Mouse (Mus musculus) myocyte (in vitro differentiated cells): ENCODE measurements around the gene Alkal2. TPM values are rescaled to one million over a fixed set of nuclear protein-coding genes. Genes with fewer than 3 reads are reported as not detected.

Experiments
- H3K27me3 ChIP-seq: one replicate; pipeline ENCODE4 v1.6.1; 2011; ENCODE audit not compliant: control insufficient read depth, insufficient read depth, insufficient read length
- H3K36me3 ChIP-seq: one replicate; pipeline ENCODE4 v1.6.1; 2011; ENCODE audit not compliant: control insufficient read depth, insufficient read depth
- H3K4me2 ChIP-seq: one replicate; pipeline ENCODE4 v1.6.1; 2011; ENCODE audit warnings: low read depth, control low read depth
- H3K4me3 ChIP-seq: one replicate; pipeline ENCODE4 v1.5.1; 2011; ENCODE audit warnings: mild to moderate bottlenecking, control low read depth, moderate library complexity
- H3K79me2 ChIP-seq: one replicate; pipeline ENCODE4 v1.6.1; 2011; ENCODE audit not compliant: control insufficient read depth, insufficient read depth
- H3ac ChIP-seq: one replicate; pipeline ENCODE4 v1.6.1; 2011; ENCODE audit not compliant: control insufficient read depth, insufficient read length
- CEBPB ChIP-seq: IDR thresholded peaks from 2 replicates; pipeline ENCODE4 v1.6.1; 2011; ENCODE audit warnings: mild to moderate bottlenecking, moderate library complexity; ENCODE audit not compliant: poor library complexity, insufficient read depth, severe bottlenecking
- E2F4 ChIP-seq: IDR thresholded peaks from one replicate; pipeline ENCODE4 v1.6.1; 2011; ENCODE audit warnings: mild to moderate bottlenecking, control low read depth, moderate library complexity; ENCODE audit not compliant: insufficient read depth
- MAX ChIP-seq: IDR thresholded peaks from one replicate; pipeline ENCODE4 v1.6.1; 2011; ENCODE audit warnings: low read depth, mild to moderate bottlenecking, control low read depth
- MYOD1 ChIP-seq, 3 experiments: IDR thresholded peaks; one replicate each; pipeline ENCODE4 v1.6.1; 2011; ENCODE audit warnings: control low read depth in 2 of 3, low read depth in 2 of 3, mild to moderate bottlenecking in 2 of 3, moderate library complexity in 1 of 3; ENCODE audit not compliant: insufficient read length in 2 of 3, control insufficient read depth in 1 of 3
- MYOG ChIP-seq, 3 experiments: IDR thresholded peaks; one replicate each; pipeline ENCODE4 v1.6.1; 2011; ENCODE audit warnings: control low read depth in 2 of 3, low read depth in 2 of 3, mild to moderate bottlenecking in 2 of 3; ENCODE audit not compliant: insufficient read length in 2 of 3, control insufficient read depth in 1 of 3, insufficient read depth in 1 of 3
- POLR2A ChIP-seq: IDR thresholded peaks from one replicate; pipeline ENCODE4 v1.6.1; 2011; ENCODE audit warnings: low read depth, mild to moderate bottlenecking, control low read depth, moderate library complexity; ENCODE audit not compliant: insufficient read length
- POLR2AphosphoS2 ChIP-seq: IDR thresholded peaks from one replicate; pipeline ENCODE4 v1.6.1; 2011; ENCODE audit warnings: low read depth, control low read depth; ENCODE audit not compliant: insufficient read length
- REST ChIP-seq: IDR thresholded peaks from one replicate; pipeline ENCODE4 v1.6.1; 2011; ENCODE audit warnings: mild to moderate bottlenecking, control low read depth, moderate library complexity; ENCODE audit not compliant: insufficient read depth, insufficient read length
- SRF ChIP-seq: IDR thresholded peaks from one replicate; pipeline ENCODE4 v1.6.1; 2011; ENCODE audit warnings: low read depth; ENCODE audit not compliant: control insufficient read depth, insufficient read length
- TCF12 ChIP-seq: IDR thresholded peaks from one replicate; pipeline ENCODE4 v1.6.1; 2011; ENCODE audit warnings: mild to moderate bottlenecking, control low read depth; ENCODE audit not compliant: poor library complexity, insufficient read depth, severe bottlenecking
- TCF3 ChIP-seq: IDR thresholded peaks from one replicate; pipeline ENCODE4 v1.6.1; 2011; ENCODE audit warnings: low read depth, control low read depth; ENCODE audit not compliant: insufficient read length
- USF1 ChIP-seq: IDR thresholded peaks from one replicate; pipeline ENCODE4 v1.6.1; 2011; ENCODE audit warnings: low read depth, mild to moderate bottlenecking, control low read depth, moderate library complexity
- polyA plus RNA-seq: library from polyadenylated mRNA; unstranded; fragments of >200 nt; fragmentation: generic; extraction: Trizol; gene quantifications from one replicate; pipeline ENCODE4 v1.2.1, GENCODE M21; 2012; ENCODE audit warnings: missing spikeins

Alkal2 gene
- polyA plus RNA-seq, 1 experiment, result not detected

GRCm38 (mm10) chr12:30911261-30912047, 27.3 kb downstream of the Alkal2 start, which contains the start of the genes Acp1 and Sh3yl1:
Gene Acp1 (minus strand): TSS chr12:30911589.
Gene Sh3yl1 (plus strand): TSS chr12:30911668.
- Histone ChIP-seq H3K4me3 (peak within 1 kb of the TSS; percentile 95), H3K27me3 (no peaks in the 10 kb centered on the region), H3ac (peak within 1 kb of the TSS; percentile 6), H3K79me2 (peaks cover 44% of the 10 kb centered on the region), H3K4me2 (peak within 1 kb of the TSS; percentile 92), H3K36me3 (no peaks in the 10 kb centered on the region)
- TF ChIP-seq POLR2AphosphoS2, result peak; percentile 53
- no peak for TF ChIP-seq E2F4

- Histone ChIP-seq H3K27me3 (no peaks in the 10 kb centered on the region), H3K36me3 (no peaks in the 10 kb centered on the region), H3K4me3 (peak overlapping the region; percentile 95), H3K4me2 (peak overlapping the region; percentile 92), H3ac (no peak overlapping the region), H3K79me2 (peaks cover 39% of the 10 kb centered on the region)
- TF ChIP-seq TCF3 (no peak), POLR2A (no peak), TCF12 (no peak), MYOG (IDR thresholded peaks at IDR 0.05; ENCODE audit: control insufficient read depth in 1 of 3, insufficient read depth in 1 of 3, insufficient read length in 2 of 3, low read depth in 2 of 3) (no peak), CEBPB (no peak), MYOD1 (IDR thresholded peaks at IDR 0.05; ENCODE audit: control insufficient read depth in 1 of 3, insufficient read length in 2 of 3, low read depth in 2 of 3) (no peak), USF1 (no peak), POLR2AphosphoS2 (no peak), MAX (no peak), E2F4 (no peak), REST (no peak), SRF (no peak)
These were observed 27.9 kb downstream of the Alkal2 start for GRCm38 (mm10) chr12:30912048-30912381.

- TF ChIP-seq TCF12, result no peak
- no peak for TF ChIP-seq SRF
- Histone ChIP-seq H3K27me3 (no peaks in the 10 kb centered on the region), H3ac (no peak overlapping the region), H3K36me3 (no peaks in the 10 kb centered on the region), H3K4me3 (no peak overlapping the region), H3K4me2 (no peak overlapping the region), H3K79me2 (peaks cover 33% of the 10 kb centered on the region)
These were observed 28.7 kb downstream of the Alkal2 start for GRCm38 (mm10) chr12:30912840-30913239.

GRCm38 (mm10) chr12:30922401-30922800, 38.3 kb downstream of the Alkal2 start:
- Histone ChIP-seq H3K4me3 (no peak overlapping the region), H3K27me3 (no peaks in the 10 kb centered on the region), H3K36me3 (no peaks in the 10 kb centered on the region), H3K4me2 (no peak overlapping the region), H3K79me2 (no peaks in the 10 kb centered on the region), H3ac (no peak overlapping the region)
- TF ChIP-seq TCF3 (no peak), TCF12 (no peak)

- no peaks in the 10 kb centered on the region for H3K79me2 ChIP-seq
- TF ChIP-seq MYOD1 (IDR thresholded peaks at IDR 0.05; ENCODE audit: control insufficient read depth in 1 of 3, insufficient read length in 2 of 3, low read depth in 2 of 3), result no peak
- TF ChIP-seq TCF12, result no peak
- TF ChIP-seq POLR2AphosphoS2, result no peak
- no peak for TF ChIP-seq SRF
- no peak for TF ChIP-seq MYOG (IDR thresholded peaks at IDR 0.05; ENCODE audit: control insufficient read depth in 1 of 3, insufficient read depth in 1 of 3, insufficient read length in 2 of 3, low read depth in 2 of 3)
- no peak for TF ChIP-seq E2F4
- no peak for TF ChIP-seq USF1
- no peak for TF ChIP-seq MAX
- no peak for TF ChIP-seq POLR2A
- TF ChIP-seq CEBPB, result no peak
- no peak for TF ChIP-seq REST
- TF ChIP-seq TCF3, result no peak
- no peaks in the 10 kb centered on the region for H3K27me3 ChIP-seq
- no peak overlapping the region for H3K4me3 ChIP-seq
- no peaks in the 10 kb centered on the region for H3K36me3 ChIP-seq
- no peak overlapping the region for H3ac ChIP-seq
- no peak overlapping the region for H3K4me2 ChIP-seq
These were observed 44.1 kb downstream of the Alkal2 start for GRCm38 (mm10) chr12:30928182-30928581.
